Mouse (Mus musculus) liver, embryonic 13.5 days (tissue): ENCODE data around the gene Slc9a3. TPM values are rescaled to one million over a fixed set of nuclear protein-coding genes. Genes with fewer than 3 reads are reported as not detected.

ENCODE experiments used
- ATAC-seq: fragments of 200-750 bp; cut with Nextera tagmentation; 2 replicates; pipeline ENCODE4 v1.8.0; 2017; ENCODE audit warnings: low read depth, mild to moderate bottlenecking, moderate number of reproducible peaks, moderate library complexity
- DNase-seq: peaks from one replicate; pipeline ENCODE4 v3.0.0; 2022
- H3K27ac ChIP-seq: fragments of 300-500 bp; sonication (generic); 2 replicates; pipeline ENCODE4 v1.5.1; 2015; ENCODE audit warnings: moderate library complexity, mild to moderate bottlenecking, inconsistent platforms
- H3K27me3 ChIP-seq: fragments of 300-500 bp; sonication (generic); 2 replicates; pipeline ENCODE4 v1.6.1; 2015; ENCODE audit warnings: mild to moderate bottlenecking, inconsistent platforms
- H3K36me3 ChIP-seq: fragments of 300-500 bp; sonication (generic); 2 replicates; pipeline ENCODE4 v1.6.1; 2015; ENCODE audit warnings: mild to moderate bottlenecking, inconsistent platforms
- H3K4me1 ChIP-seq: fragments of 300-500 bp; sonication (generic); replicated peaks from 2 replicates; pipeline ENCODE4 v1.6.1; 2015; ENCODE audit warnings: inconsistent platforms
- H3K4me2 ChIP-seq: fragments of 300-500 bp; sonication (generic); 2 replicates; pipeline ENCODE4 v1.6.1; 2015; ENCODE audit warnings: inconsistent platforms, mild to moderate bottlenecking, moderate library complexity
- H3K4me3 ChIP-seq: fragments of 300-500 bp; sonication (generic); replicated peaks from 2 replicates; pipeline ENCODE4 v1.5.1; 2015; ENCODE audit warnings: mild to moderate bottlenecking, inconsistent platforms
- H3K9ac ChIP-seq: fragments of 300-500 bp; sonication (generic); 2 replicates; pipeline ENCODE4 v1.6.1; 2015; ENCODE audit warnings: mild to moderate bottlenecking, inconsistent platforms
- H3K9me3 ChIP-seq: fragments of 300-500 bp; sonication (generic); replicated peaks from 2 replicates; pipeline ENCODE4 v1.6.1; 2016; ENCODE audit warnings: inconsistent platforms
- WGBS: fragments of 180-500 bp; shearing (Covaris S2); methylation state at CpG from one replicate; pipeline ENCODE4 v1.1.7; 2015; ENCODE audit not compliant: insufficient replicate concordance; 5-methylcytosine and 5-hydroxymethylcytosine counted together
- polyA plus RNA-seq: library from polyadenylated mRNA; unstranded; fragments of >200 nt; fragmentation: Nextera tagmentation; extraction: Ambion mirVana; gene quantifications from 2 replicates; pipeline ENCODE4 v1.2.1, GENCODE M21; 2015

Slc9a3 gene
- polyA plus RNA-seq, 1 experiment from 2014 or later: not detected

DNA sequence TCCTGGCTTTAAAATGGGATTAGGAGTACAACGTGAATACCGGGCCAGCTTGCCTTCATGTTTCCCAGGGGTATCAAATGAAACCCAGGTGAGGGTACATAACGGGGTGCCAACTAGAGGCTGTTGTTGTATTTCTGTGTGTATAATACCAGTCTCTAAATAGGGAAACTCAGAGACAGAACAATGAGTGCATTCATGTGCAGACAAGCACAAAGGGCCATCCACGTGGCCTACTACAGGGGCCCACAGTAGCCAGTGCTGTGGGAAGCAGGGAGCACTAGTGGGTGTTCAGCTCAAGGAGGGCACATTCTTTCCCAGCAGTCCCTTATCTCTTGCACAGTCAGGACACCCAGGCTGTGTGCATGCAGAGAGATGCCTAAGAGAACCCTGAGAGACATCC is 8.7 kb upstream of the Slc9a3 start:
- ATAC-seq: no peak
- WGBS: 62% methylated on average over 4 of the region's 4 CpGs

DNA sequence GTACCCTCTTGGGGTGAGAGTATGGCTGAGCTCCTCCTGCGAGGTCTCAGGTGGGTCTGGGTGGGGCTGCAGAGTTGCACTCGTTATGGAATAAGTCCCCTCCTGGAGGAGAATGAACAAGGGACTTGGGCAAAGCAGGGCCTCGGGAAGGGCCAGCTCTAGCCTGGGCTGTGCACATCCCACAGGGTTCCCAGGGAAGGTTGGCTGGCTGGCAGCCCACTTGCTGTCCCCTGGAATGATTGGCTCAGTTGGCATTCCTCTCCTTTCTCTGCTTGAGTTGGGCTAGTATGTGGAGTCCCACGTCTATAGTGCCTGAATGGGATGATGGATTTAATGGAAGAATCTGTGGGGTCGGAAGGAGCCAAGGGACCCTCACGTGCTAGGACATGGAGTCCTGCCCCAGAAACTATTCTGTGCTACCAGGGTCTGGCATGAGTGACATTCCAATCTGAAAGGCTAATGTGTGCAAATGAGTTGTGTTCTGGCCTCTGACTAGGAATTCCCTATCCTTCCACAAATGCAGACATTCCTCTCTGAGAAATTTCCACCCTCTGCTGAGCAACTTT is 7.5 kb upstream of the Slc9a3 start:
- H3K4me3 ChIP-seq: no peak overlapping the region
- H3K27me3 ChIP-seq: peaks cover 9% of the 10 kb centered on the region; the same call in 1 of the 2 replicates
- no peak for ATAC-seq
- 64% methylated on average over 6 of the region's 6 CpGs for WGBS
- no peak overlapping the region for H3K9ac ChIP-seq
- DNase-seq: no peak
- H3K4me2 ChIP-seq: no peak overlapping the region
- H3K9me3 ChIP-seq: no peaks in the 10 kb centered on the region
- no peak overlapping the region for H3K27ac ChIP-seq
- H3K36me3 ChIP-seq: no peaks in the 10 kb centered on the region
- no peaks in the 10 kb centered on the region for H3K4me1 ChIP-seq

More for the DNA sequence above, 8.7 kb upstream of the Slc9a3 start:
- Histone ChIP-seq H3K4me2 (no peak overlapping the region), H3K9ac (no peak overlapping the region), H3K4me1 (no peaks in the 10 kb centered on the region), H3K36me3 (no peaks in the 10 kb centered on the region), H3K4me3 (no peak overlapping the region), H3K27me3 (0 out of 2 replicates have a peak, but pooled peaks cover 4% of the 10 kb centered on the region), H3K9me3 (no peaks in the 10 kb centered on the region), H3K27ac (no peak overlapping the region)
- no peak for DNase-seq

DNA sequence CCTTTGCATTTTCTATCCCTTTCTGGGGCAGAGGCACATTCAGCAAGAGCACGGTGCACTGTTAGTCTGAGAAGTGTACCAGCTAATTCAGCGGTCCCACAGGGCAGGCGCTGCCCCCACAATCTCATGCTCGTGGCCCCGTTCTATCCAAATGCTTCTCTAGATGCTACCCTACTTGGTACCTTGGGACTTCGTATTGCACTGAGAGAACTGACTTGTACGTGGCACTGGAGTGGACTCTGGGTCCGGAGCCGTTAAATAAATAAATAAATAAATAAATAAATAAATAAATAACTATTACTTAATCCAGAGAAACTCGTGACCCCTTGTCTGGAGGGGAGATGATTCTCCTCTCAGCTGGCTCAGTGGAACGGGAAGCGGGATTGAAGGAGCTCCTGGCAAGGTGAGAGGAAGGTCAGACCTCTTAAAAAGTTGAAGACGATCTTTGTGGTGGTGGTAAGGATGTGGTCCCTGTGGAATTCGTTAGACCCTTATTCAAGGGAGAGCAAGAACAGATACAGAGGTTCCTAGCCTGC is 606 bp downstream of the Slc9a3 start:
- Histone ChIP-seq H3K4me2 (no peak overlapping the region), H3K36me3 (no peaks in the 10 kb centered on the region), H3K4me1 (no peaks in the 10 kb centered on the region), H3K9me3 (no peaks in the 10 kb centered on the region), H3K4me3 (no peak overlapping the region), H3K9ac (no peak overlapping the region), H3K27ac (no peak overlapping the region), H3K27me3 (peaks cover 65% of the 10 kb centered on the region)
- WGBS: 32% methylated on average over 14 of the region's 14 CpGs
- ATAC-seq (no peak), DNase-seq (no peak)

DNA sequence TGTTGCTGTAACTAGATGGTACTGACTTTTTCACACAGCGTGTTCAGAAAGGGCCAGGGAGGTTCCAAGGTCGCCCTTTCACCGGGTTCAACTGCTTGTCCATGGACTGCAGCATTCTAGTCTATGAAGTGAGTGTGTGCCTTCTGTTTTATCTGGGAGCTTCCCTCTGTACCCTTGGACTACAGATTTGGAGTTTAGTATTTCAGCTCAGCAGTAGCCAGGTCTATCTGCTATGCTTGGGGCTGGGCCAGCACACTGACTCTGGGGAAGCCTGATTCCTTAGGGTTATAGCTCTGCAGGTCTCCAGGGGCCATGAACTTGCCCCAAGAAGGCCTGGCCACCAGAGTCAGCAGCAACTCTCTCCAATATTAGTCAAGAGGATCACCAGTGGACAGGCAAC is 1.4 kb downstream of the Slc9a3 start:
- DNase-seq: no peak
- Histone ChIP-seq H3K27me3 (peaks cover 65% of the 10 kb centered on the region), H3K4me2 (no peak overlapping the region)

DNA sequence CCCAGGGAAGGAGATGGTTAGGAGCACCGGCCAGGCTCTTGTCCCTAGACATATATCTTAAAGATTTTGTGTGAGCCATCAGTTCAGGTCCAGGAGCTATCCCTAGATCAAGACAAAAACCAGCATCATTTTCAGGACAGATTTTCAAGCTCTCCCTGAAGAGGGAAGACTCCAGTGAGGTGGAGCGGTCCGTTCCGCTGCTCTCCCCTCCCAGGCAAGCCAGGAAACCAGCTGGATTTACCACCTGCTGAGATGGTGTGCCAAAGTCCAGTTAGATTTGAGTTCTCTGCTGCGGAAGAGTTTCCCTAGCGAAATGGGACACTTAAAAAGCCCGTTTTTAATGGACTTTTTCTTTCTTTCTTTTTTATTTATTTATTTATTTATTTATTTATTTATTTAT is 6.3 kb downstream of the Slc9a3 start:
- Histone ChIP-seq H3K9ac (no peak overlapping the region), H3K4me3 (no peak overlapping the region), H3K27me3 (peaks cover 24% of the 10 kb centered on the region), H3K36me3 (no peaks in the 10 kb centered on the region), H3K4me1 (no peaks in the 10 kb centered on the region), H3K27ac (no peak overlapping the region), H3K9me3 (no peaks in the 10 kb centered on the region), H3K4me2 (no peak overlapping the region)
- 69% methylated on average over 7 of the region's 7 CpGs for WGBS
- DNase-seq: no peak
- no peak for ATAC-seq

More for the DNA sequence above, 1.4 kb downstream of the Slc9a3 start:
- Histone ChIP-seq H3K36me3 (no peaks in the 10 kb centered on the region), H3K4me1 (no peaks in the 10 kb centered on the region), H3K4me3 (no peak overlapping the region), H3K9ac (no peak overlapping the region), H3K27ac (no peak overlapping the region), H3K9me3 (no peaks in the 10 kb centered on the region)
- WGBS: 45% methylated on average over 3 of the region's 3 CpGs
- no peak for ATAC-seq

DNA sequence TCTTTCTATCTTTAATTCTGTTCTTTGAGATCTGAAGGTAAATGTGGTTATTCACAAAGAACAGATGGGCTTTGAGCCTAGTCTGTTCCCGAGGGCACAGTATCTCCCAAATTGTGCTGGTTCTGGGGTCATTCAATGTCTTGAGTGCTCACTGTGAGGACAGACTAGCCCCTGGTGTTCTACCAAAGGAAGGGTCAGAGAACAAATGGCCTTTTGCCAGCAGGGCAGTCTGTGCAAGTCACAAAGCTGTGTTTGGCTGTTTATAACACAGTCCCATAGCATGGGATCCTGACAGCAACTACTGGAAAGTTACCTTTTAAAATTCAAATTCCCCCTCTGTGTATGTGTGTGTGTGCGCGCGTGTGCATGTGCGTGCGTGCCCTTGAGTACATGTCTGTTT is 8.7 kb downstream of the Slc9a3 start:
- 80% methylated on average over 6 of the region's 6 CpGs for WGBS
- Histone ChIP-seq H3K36me3 (no peaks in the 10 kb centered on the region), H3K4me2 (no peak overlapping the region), H3K27me3 (peaks cover 7% of the 10 kb centered on the region), H3K9me3 (no peaks in the 10 kb centered on the region), H3K4me3 (no peak overlapping the region), H3K9ac (no peak overlapping the region), H3K4me1 (no peaks in the 10 kb centered on the region), H3K27ac (no peak overlapping the region)
- DNase-seq (no peak), ATAC-seq (no peak)

DNA sequence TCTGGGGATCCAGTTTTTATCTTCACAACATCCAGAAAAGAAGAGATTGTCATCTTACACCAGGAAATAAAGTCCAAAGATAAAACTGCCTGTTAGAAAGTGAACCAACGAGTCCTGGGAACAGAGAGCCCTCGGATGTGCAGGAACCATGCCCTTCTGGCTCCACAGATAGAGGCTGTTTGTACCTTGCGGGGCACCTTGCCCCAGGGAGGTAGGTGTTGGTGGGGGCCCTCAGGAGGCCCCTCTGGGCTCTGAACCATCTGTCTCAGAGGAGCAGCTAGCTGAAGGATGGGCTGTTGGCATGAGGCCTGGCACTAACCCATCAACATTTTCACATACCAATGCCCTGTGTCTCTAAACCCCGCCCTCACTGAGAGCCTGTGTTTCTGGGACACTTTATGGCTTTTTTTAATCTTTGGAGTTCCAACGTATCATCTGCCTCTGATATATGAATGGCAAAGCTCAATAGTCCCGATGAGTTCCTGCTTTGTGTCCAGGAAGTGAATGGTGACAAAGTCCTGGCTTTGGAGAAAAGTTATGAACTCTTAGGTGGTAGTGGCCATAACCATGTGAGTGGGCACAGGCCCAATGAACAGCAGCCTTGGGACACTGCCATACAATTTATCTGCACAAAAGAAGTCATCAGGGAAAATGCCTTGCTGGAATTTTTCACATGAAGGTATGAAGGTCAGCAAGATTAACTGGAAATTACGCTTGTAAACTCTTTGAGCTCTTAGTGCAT is 17.8 kb downstream of the Slc9a3 start:
- no peak for ATAC-seq
- no peak for DNase-seq
- H3K9me3 ChIP-seq: no peaks in the 10 kb centered on the region
- no peak overlapping the region for H3K4me3 ChIP-seq
- no peaks in the 10 kb centered on the region for H3K27me3 ChIP-seq
- H3K4me2 ChIP-seq: no peak overlapping the region
- no peak overlapping the region for H3K9ac ChIP-seq
- H3K4me1 ChIP-seq: no peaks in the 10 kb centered on the region
- 58% methylated on average over 7 of the region's 7 CpGs for WGBS
- no peaks in the 10 kb centered on the region for H3K36me3 ChIP-seq
- no peak overlapping the region for H3K27ac ChIP-seq

DNA sequence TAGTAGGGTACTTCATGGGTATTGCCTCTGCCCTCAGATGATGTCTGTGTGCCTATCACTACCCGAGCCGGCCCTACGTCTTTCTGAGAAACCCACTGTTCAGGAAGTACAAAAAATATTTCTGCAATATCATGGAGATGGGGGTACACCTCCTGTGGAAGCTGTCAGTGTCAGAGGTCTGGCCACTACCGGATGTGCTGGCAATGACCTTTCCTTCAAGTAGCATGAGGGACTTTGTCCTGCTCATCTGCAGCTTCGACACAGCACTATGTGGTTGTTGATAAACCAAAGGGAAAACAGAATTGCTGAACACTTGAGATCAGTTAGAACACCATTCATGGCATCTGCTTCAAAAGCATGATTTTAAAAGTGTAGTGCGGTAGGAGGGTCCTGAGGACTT is 19.5 kb downstream of the Slc9a3 start:
- 70% methylated on average over 6 of the region's 6 CpGs for WGBS
- H3K9ac ChIP-seq: no peak overlapping the region
- no peak overlapping the region for H3K27ac ChIP-seq
- no peaks in the 10 kb centered on the region for H3K4me1 ChIP-seq
- H3K27me3 ChIP-seq: no peaks in the 10 kb centered on the region
- H3K36me3 ChIP-seq: no peaks in the 10 kb centered on the region
- H3K9me3 ChIP-seq: no peaks in the 10 kb centered on the region
- DNase-seq (no peak), ATAC-seq (no peak)
- H3K4me2 ChIP-seq: no peak overlapping the region
- no peak overlapping the region for H3K4me3 ChIP-seq

DNA sequence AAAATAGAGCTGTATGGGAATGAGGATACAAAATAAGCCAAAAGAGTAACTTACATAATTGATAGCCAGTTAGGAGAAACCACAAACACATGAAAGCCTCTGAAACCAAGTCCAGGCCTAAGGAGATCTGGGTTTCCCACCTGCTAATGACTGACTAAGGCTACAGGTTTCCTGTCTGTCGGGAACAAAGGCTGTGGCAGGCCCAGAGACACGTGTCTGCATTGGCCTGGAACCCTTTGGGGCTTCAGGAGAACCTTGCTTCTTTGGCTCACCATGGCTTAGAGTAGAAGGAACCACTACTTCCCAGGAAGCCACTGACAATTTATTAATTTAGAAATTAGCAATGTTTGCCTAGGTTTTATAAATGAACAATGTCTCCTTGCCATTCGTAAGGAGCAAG is 22.0 kb downstream of the Slc9a3 start:
- ATAC-seq (no peak), DNase-seq (no peak)
- WGBS: 49% methylated on average over 3 of the region's 3 CpGs
- no peak overlapping the region for H3K9ac ChIP-seq
- H3K4me2 ChIP-seq: no peak overlapping the region
- H3K4me1 ChIP-seq: peaks cover 10% of the 10 kb centered on the region
- no peak overlapping the region for H3K27ac ChIP-seq
- no peaks in the 10 kb centered on the region for H3K36me3 ChIP-seq
- H3K4me3 ChIP-seq: no peak overlapping the region
- no peaks in the 10 kb centered on the region for H3K9me3 ChIP-seq
- H3K27me3 ChIP-seq: no peaks in the 10 kb centered on the region

DNA sequence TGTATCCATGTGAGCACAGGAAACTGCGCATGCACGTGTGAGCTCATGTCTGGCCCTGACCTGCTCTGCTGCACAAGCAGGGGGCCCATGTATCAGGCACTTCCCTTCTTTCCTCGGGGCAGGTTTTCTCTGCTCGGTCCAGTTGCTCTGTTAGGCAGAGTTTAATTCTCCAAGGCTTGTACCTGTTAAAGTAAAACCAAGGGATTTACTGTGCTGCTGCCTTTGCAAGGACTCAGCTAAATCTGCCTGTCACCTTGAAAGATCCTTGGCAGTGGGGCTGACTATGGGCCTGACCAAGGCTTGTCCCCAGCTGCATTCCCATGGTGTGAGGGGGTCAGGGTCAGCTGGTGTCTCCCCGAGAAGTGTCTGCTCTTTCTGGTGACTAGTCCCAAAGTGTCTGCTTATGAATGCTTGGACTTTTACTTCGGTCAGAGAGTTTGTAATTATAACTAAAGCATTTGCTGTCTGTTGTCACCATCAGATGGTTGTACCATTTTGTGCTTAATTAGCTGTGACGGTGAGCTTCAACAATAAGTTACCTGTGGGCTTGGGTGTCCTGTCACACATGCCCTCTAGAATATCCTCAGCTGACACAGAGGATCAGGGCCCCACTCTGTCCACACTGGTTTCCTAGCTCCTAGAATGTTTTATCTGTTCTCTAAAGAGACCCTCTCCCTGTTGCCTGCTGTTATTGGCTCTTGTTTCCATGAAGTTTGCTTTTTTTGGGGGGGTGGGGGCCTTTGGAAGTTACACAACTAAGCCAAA is 23.0 kb downstream of the Slc9a3 start:
- no peak overlapping the region for H3K4me2 ChIP-seq
- DNase-seq (no peak), ATAC-seq (no peak)
- no peaks in the 10 kb centered on the region for H3K9me3 ChIP-seq
- no peak overlapping the region for H3K4me3 ChIP-seq
- 57% methylated on average over 7 of the region's 7 CpGs for WGBS
- no peaks in the 10 kb centered on the region for H3K27me3 ChIP-seq
- H3K4me1 ChIP-seq: peaks cover 12% of the 10 kb centered on the region
- no peaks in the 10 kb centered on the region for H3K36me3 ChIP-seq
- no peak overlapping the region for H3K9ac ChIP-seq
- no peak overlapping the region for H3K27ac ChIP-seq

DNA sequence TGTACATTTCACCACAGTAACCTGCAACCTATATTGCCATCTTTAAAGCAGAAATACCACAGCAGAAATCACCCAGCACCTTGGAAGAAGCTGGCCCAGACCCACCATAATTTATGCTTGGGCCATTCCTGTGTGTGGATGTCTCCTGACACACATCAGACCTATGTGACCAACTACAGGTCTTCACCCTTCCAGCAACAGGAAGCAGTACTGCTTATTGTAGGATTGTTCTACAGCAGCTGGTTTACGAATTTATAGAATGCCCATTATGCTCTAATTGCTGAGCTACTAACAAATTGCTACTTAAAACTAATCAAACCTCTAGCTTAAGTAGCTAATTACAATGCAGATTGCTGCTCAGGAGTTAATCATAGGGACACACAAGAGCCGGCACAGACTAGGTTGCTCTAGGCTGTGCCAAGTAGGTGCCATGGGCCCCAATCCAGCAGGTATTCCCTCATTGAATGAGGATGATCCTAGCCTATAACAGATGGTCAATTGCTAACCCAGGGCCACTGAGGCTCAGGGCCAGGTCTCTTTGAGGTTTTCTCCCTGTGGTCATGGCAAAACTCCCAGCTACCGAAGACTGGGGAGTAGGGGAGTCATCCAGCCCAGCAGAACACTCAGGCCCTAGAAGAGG is 24.8 kb downstream of the Slc9a3 start:
- peaks cover 12% of the 10 kb centered on the region for H3K4me1 ChIP-seq

More for the DNA sequence above, 24.8 kb downstream of the Slc9a3 start:
- no peak for DNase-seq
- H3K36me3 ChIP-seq: no peaks in the 10 kb centered on the region
- no peak overlapping the region for H3K4me3 ChIP-seq
- ATAC-seq: no peak
- H3K27ac ChIP-seq: no peak overlapping the region
- 66% methylated on average over 3 of the region's 3 CpGs for WGBS
- H3K4me2 ChIP-seq: no peak overlapping the region
- no peaks in the 10 kb centered on the region for H3K9me3 ChIP-seq
- H3K27me3 ChIP-seq: no peaks in the 10 kb centered on the region
- no peak overlapping the region for H3K9ac ChIP-seq
